Mouse (Mus musculus) olfactory bulb, adult 2 months (tissue): ENCODE data around the gene Slc32a1. TPM values are rescaled to one million over a fixed set of nuclear protein-coding genes. Genes with fewer than 3 reads are reported as not detected.
A peak's percentile ranks its signal among the peaks of the same experiment; 100 is the strongest.

Experiments used
- H3K27ac ChIP-seq: fragments of 200-500 bp; 2 replicates; pipeline ENCODE4 v1.5.1; 2012; ENCODE audit warnings: low read depth, low read length; ENCODE audit not compliant: insufficient read depth
- H3K4me1 ChIP-seq: fragments of 200-500 bp; 2 replicates; pipeline ENCODE4 v1.6.1; 2012; ENCODE audit warnings: low read length; ENCODE audit not compliant: control insufficient read depth, insufficient read depth
- H3K4me3 ChIP-seq: fragments of 200-500 bp; 2 replicates; pipeline ENCODE4 v1.5.1; 2012; ENCODE audit warnings: mild to moderate bottlenecking, low read depth, low read length, moderate library complexity; ENCODE audit not compliant: insufficient read depth
- CTCF ChIP-seq: fragments of 200-500 bp; IDR thresholded peaks from 2 replicates; pipeline ENCODE4 v1.5.1; 2012; ENCODE audit warnings: low read depth, mild to moderate bottlenecking, low read length, moderate library complexity; ENCODE audit not compliant: insufficient read depth
- POLR2A ChIP-seq: fragments of 200-500 bp; IDR thresholded peaks from 2 replicates; pipeline ENCODE4 v1.6.1; 2012; ENCODE audit warnings: mild to moderate bottlenecking, low read depth, low read length, moderate library complexity; ENCODE audit not compliant: insufficient read depth
- WGBS: fragments of 180-500 bp; shearing (Covaris S2); methylation state at CpG from one replicate; pipeline ENCODE4 v1.1.7; 2018; 5-methylcytosine and 5-hydroxymethylcytosine counted together
- polyA plus RNA-seq: library from polyadenylated mRNA; stranded (reverse); fragments of >200 nt; gene quantifications from 2 replicates; pipeline ENCODE4 v1.2.4, GENCODE M21; 2012; ENCODE audit warnings: low replicate concordance; ENCODE audit not compliant: missing spikeins, insufficient read depth, insufficient read length

Slc32a1 gene
- polyA plus RNA-seq, 1 experiment = not detected

DNA sequence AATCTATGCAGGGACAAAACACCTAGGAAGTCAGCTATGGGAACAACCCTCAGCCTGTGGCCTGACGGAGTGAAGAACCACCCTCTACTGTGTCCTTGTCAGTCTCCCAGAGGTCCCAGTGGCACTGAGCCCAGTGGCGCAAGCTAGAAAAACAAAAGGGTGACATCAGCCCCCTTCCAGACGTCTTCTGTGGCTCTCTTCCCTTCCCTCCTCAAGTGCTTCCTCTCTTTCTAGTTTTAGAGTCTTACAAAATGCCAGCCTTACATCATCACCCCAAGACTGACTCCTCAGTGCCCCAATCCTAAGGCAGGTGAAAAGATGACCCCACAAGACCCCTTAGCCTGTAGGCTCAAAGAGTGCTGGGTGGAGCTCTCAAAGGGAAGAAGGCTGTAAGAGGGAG, 20.1 kb upstream of the Slc32a1 start:
- TF ChIP-seq CTCF = no peak
- no peak for TF ChIP-seq POLR2A
- 46% methylated on average over 3 of the region's 3 CpGs for WGBS
- Histone ChIP-seq H3K27ac (no peak overlapping the region), H3K4me1 (peaks cover 15% of the 10 kb centered on the region), H3K4me3 (no peak overlapping the region)

DNA sequence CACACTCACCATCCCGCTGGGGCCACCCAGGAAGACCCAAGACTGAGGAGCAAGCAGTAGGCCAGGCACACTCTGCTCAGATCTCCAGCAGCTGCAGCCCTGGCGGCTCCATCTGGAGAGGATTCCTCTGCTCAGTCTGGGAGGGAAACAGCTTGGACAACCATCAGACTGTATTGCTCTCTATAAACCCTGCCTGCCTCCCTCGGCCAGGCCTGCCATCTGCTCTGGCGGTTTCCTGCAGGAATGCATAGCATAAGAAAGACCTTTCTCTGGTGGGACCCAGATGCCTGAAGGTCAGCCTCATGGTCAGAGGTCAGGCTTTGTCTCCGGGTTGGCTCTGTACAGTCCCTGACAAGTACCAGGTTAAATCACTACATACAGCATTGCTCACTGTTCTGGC, 19.3 kb upstream of the Slc32a1 start:
- no peak overlapping the region for H3K27ac ChIP-seq
- no peak for TF ChIP-seq POLR2A
- no peak for TF ChIP-seq CTCF
- H3K4me3 ChIP-seq = no peak overlapping the region
- 43% methylated on average over 5 of the region's 5 CpGs for WGBS
- peaks cover 17% of the 10 kb centered on the region for H3K4me1 ChIP-seq

DNA sequence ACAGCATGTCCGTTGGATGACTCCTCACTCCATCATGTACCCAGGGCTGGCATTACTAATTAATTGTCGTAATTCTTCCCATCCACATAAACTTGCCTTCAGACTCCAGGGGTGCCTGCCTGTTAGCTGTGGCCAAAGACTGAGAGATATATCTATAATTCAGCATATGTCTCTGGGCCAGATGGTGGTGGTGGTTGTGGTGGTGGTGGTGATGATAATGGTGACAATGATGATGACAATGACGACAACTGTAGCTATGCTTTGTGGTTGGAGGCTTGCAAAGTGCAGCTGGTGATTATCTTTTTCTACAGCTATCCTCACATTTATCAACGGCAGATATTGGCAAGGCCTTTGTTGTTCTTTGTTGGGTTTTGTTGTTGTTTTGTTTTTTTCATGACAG, 17.2 kb upstream of the Slc32a1 start:
- Histone ChIP-seq H3K4me3 (no peak overlapping the region), H3K4me1 (peaks cover 17% of the 10 kb centered on the region), H3K27ac (no peak overlapping the region)
- WGBS = 75% methylated on average over 4 of the region's 4 CpGs
- no peak for TF ChIP-seq POLR2A
- no peak for TF ChIP-seq CTCF

DNA sequence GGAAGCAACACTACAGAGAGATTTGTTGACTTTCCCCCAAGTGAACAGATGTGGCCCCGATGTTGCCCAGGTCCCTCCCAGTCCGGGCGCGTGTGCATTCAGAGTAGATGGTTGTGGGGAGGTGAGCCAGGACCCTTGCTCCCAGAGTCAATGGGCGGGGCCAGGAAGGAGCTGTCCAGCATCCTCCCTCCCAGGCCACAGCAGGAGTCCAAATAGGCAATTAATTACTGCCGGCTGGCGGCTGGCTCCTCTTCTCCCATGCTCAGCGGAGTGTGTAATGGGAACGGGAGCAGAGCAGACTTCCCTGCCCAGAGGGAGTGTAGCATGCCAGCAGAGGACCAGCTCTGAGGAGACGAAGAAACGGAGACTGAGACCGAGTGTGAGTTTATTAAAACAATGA, 15.5 kb upstream of the Slc32a1 start:
- TF ChIP-seq POLR2A (no peak), CTCF (no peak)
- WGBS = 9% methylated on average over 12 of the region's 12 CpGs
- Histone ChIP-seq H3K27ac (no peak overlapping the region), H3K4me3 (no peak overlapping the region), H3K4me1 (peaks cover 24% of the 10 kb centered on the region)

DNA sequence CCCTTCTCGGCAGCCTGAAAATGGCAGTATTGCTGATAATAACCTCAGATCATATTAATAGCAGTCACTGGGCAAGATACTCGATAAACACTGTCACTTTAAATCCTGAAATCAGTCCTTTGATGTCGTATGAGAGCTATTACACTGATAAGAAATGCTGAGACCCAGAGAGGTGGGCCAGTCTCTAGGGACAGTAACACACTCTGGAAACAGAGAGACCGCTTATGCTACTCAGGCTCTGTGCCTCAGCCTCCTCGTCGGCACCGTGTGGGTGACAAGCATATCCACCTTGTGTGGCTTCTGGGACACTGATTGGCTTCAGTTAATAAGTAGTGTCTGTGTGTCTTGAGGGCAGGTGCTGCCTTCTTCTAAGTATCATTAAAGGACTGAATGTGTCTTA, 15.0 kb upstream of the Slc32a1 start:
- WGBS = 20% methylated on average over 7 of the region's 7 CpGs
- H3K4me1 ChIP-seq = peaks cover 24% of the 10 kb centered on the region
- TF ChIP-seq POLR2A (no peak), CTCF (no peak)
- no peak overlapping the region for H3K4me3 ChIP-seq
- no peak overlapping the region for H3K27ac ChIP-seq

DNA sequence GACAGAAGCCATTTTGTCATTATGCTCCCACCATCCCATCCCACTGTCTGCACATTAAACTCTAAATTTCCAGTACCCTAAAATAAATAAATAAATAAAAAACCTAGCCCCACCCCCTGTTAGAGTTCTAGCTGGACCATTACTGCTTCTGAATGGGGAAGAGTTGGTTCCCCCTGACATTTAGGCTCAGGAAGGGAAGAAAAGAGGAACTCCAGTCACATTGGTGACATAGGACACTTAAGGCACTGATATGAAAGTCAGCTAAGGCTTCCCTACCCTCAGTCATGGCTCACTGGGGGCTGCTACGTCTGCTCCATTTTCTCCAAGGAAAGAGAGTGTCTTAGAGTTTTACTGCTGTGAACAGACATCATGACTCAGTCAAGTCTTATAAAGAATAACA, 13.8 kb upstream of the Slc32a1 start:
- Histone ChIP-seq H3K4me1 (peaks cover 19% of the 10 kb centered on the region), H3K27ac (no peak overlapping the region), H3K4me3 (no peak overlapping the region)
- no peak for TF ChIP-seq CTCF
- no peak for TF ChIP-seq POLR2A
- WGBS = 79% methylated on average over 1 of the region's 1 CpGs

DNA sequence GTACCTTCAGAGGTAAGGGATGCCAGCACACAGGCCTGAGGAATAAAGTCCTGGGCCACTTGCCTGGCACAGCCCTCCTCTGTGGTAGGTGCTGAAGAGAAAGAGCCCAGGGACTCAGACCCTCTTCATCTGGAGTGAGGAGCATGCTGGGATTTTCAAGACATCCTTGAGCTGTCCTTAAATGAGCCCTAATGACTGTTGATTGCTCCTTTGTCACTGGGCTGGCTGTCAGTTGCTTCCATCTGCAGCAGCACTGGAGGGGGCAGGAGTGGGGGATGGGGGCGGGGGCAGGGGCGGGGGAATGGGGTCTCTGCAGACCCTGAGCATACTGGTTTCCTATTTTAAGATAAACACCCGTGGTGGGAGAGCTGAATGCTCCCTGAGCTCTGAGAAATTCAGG, 10.1 kb upstream of the Slc32a1 start:
- Histone ChIP-seq H3K4me1 (peaks cover 23% of the 10 kb centered on the region), H3K27ac (no peak overlapping the region), H3K4me3 (no peak overlapping the region)
- TF ChIP-seq CTCF = no peak
- no peak for TF ChIP-seq POLR2A
- 27% methylated on average over 3 of the region's 3 CpGs for WGBS

DNA sequence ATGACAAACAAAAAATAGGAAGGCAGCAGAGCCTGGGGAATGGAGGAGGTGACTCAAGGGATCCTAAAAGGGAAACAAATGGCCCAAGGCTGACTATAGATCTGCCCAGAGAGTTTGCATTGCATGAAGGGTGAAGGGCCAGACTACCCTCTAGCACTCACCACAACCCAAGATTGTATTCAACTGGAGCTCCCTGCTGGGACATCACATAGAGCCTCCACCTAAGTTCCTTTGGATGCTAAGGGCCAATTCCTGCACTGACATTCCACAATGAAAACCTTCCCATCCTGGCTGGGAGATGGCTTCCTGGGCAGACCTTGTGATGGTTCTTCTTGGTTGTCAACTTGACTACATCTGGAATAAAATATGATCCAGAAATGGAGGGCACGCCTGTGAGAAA, 9.2 kb upstream of the Slc32a1 start:
- peaks cover 27% of the 10 kb centered on the region for H3K4me1 ChIP-seq
- no peak for TF ChIP-seq CTCF
- TF ChIP-seq POLR2A = no peak
- no peak overlapping the region for H3K4me3 ChIP-seq
- no peak overlapping the region for H3K27ac ChIP-seq
- 89% methylated on average over 1 of the region's 1 CpGs for WGBS

DNA sequence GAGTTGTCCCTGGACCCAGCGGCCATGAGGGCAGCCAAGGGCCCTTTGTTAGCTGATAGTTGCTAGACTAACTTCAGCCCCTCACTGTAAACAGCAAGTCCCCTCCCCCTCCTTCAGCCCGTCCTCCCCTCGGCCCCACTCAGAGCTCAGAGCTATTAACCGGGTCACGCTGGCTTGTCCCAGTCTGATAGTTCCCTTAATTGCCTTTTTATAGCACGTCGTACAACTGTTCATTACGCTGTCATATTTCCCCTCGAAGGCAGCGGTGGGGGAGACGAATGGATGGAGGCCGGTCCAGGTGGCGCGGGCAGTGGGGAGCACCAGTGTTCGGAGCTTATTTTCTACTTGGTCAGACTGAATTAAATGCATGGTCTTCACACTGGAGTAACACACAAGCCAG, 7.9 kb upstream of the Slc32a1 start:
- WGBS = 18% methylated on average over 15 of the region's 15 CpGs
- Histone ChIP-seq H3K4me1 (peaks cover 31% of the 10 kb centered on the region), H3K4me3 (no peak overlapping the region), H3K27ac (no peak overlapping the region)
- TF ChIP-seq CTCF (no peak), POLR2A (no peak)

DNA sequence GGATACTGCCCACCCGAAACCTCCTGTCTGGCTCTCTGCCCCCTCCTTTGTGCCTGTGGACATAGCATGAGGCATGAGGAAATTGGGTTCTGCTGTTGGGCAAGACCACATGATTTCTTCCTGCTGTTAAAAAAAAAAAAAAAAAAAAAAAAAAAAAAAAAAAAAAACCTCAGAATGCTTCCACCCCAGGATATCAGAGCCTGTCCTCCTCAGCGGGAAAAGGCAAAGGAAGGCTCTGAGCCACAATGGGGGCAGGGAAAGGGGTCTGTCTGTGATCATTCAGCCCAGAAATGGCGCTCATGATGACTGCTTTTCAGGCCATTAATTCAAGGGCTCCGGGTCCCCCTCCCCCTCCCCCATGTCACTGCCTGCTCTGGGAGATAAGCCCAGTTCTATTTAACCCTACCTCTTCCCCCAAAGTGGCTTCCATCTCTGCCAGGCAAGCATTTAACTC, 4.0 kb upstream of the Slc32a1 start:
- TF ChIP-seq POLR2A (0 out of 2 replicates have a peak, but pooled peaks have one; percentile 6), CTCF (no peak)
- Histone ChIP-seq H3K27ac (peak overlapping the region; percentile 94), H3K4me3 (peak overlapping the region; percentile 49), H3K4me1 (peaks cover 21% of the 10 kb centered on the region)
- WGBS = 6% methylated on average over 4 of the region's 4 CpGs

DNA sequence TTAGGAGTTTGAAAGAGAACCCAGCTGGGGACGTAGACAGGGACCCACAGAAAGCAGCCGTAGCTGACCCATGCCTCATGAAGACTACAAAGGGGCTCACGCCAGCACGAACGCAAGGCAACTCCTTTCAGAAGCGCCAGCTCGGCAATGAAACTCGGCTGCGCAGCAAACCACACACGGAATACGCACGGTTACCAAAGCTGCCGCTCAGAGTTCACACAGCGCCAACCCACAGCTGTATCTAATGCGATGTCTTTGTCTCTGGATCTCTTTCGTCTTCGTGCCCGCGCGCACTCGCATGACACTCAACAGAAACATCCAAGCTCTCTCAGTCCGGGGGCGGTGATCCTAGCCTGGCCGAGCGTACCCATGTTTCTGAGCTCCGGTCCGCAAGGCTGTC, 886 bp upstream of the Slc32a1 start:
- Histone ChIP-seq H3K4me1 (peaks cover 24% of the 10 kb centered on the region), H3K4me3 (peak overlapping the region; percentile 96), H3K27ac (peak overlapping the region; percentile 70)
- TF ChIP-seq CTCF (no peak), POLR2A (peak; percentile 27; the same call in 1 of the 2 replicates)
- WGBS = under 1% methylated on average over 27 of the region's 27 CpGs
